Mouse (Mus musculus): ENCODE data around the gene Olfr1046. TPM values are rescaled to one million over a fixed set of nuclear protein-coding genes. Genes with fewer than 3 reads are reported as not detected.
"Not testable (repeated sequence)": the region's sequence is repeated elsewhere in the genome, so short reads cannot be mapped to it uniquely, and the experiment has no call there.

Gene Olfr1046
- total RNA-seq (2012; rRNA removed) (not detected in 2 replicates), polyA plus RNA-seq (2012; ENCODE audit: insufficient read depth in 1 of 2, insufficient read length in 2 of 2, low read depth in 1 of 2, low replicate concordance in 2 of 2, missing spikeins in 1 of 2) (not detected)

DNA sequence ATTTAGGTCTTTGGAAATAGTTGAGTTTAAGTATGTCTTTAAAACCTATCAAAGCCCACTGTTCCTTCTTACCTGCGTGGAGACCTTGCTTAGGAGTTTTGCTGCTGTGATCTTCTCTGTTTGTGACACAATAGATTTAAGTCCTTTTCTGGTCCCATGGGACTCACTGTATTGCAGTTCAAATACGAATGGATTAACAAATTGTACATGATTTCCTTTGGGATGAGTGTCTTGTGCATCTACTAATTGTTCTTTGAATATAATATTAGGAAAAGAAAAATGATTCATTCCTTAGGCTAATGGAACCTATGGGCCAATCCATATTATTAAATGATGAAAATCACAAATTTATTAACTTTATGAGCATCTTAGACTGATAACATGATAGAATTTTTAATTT is at the start of gene Olfr1046:
TSS of gene Olfr1046 (minus strand) at position 101 of the 400 bp plus-strand sequence.
- Histone ChIP-seq H3K27ac (ENCODE audit: control insufficient read depth, low read depth, low read length) (no peak within 1 kb of the TSS), H3K4me1 (ENCODE audit: control insufficient read depth in 1 of 2, insufficient read depth in 2 of 2, low read length in 2 of 2) (no peaks in the 10 kb centered on the region), H3K79me2 (ENCODE audit: control insufficient read depth, insufficient read depth, low read length, poor library complexity) (no peaks in the 10 kb centered on the region), H3K4me3 (ENCODE audit: control insufficient read depth in 1 of 2, insufficient read depth in 1 of 2, low read depth in 2 of 2, low read length in 2 of 2) (no peak within 1 kb of the TSS), H3K9me3 (replicated peaks; ENCODE audit: insufficient read depth, low read length) (no peaks in the 10 kb centered on the region), H3K9ac (ENCODE audit: control insufficient read depth, low read depth, low read length, poor library complexity, severe bottlenecking) (no peak within 1 kb of the TSS), H3K36me3 (ENCODE audit: control insufficient read depth in 1 of 2, insufficient read depth in 2 of 2, low read length in 2 of 2) (no peaks in the 10 kb centered on the region), H3K27me3 (ENCODE audit: control insufficient read depth in 1 of 2, insufficient read depth in 2 of 2, low read length in 2 of 2) (no peaks in the 10 kb centered on the region)
- DNase-seq (ENCODE audit: low read depth, low spot score) = no peak
- TF ChIP-seq TBP (IDR thresholded peaks at IDR 0.05; ENCODE audit: low read depth, low read length) = no peak
- no peak for TF ChIP-seq MAFK (IDR thresholded peaks at IDR 0.05; ENCODE audit: borderline replicate concordance, low read depth, low read length)
- no peak for TF ChIP-seq POLR2AphosphoS2 (IDR thresholded peaks at IDR 0.05; ENCODE audit: low read length)
- TF ChIP-seq SMC3 (IDR thresholded peaks at IDR 0.05; ENCODE audit: low read depth, low read length) = no peak
- no peak for TF ChIP-seq MAZ (IDR thresholded peaks at IDR 0.05; ENCODE audit: low read depth, low read length)
- TF ChIP-seq MYC (IDR thresholded peaks at IDR 0.05; ENCODE audit: low read depth, low read length) = no peak
- no peak for TF ChIP-seq MYB (IDR thresholded peaks at IDR 0.05; ENCODE audit: low read depth, low read length)
- no peak for TF ChIP-seq USF1 (IDR thresholded peaks at IDR 0.05; ENCODE audit: low read depth, low read length)
- TF ChIP-seq CHD1 (IDR thresholded peaks at IDR 0.05; ENCODE audit: low read depth, low read length) = no peak
- TF ChIP-seq RCOR1 (IDR thresholded peaks at IDR 0.05; ENCODE audit: low read depth, low read length) = no peak
- no peak for TF ChIP-seq GABPA (IDR thresholded peaks at IDR 0.05; ENCODE audit: low read depth, low read length)
- TF ChIP-seq ZMIZ1 (IDR thresholded peaks at IDR 0.05; ENCODE audit: low read depth, low read length) = no peak
- TF ChIP-seq MXI1 (IDR thresholded peaks at IDR 0.05; ENCODE audit: low read depth, low read length) = no peak
- TF ChIP-seq RAD21 (IDR thresholded peaks at IDR 0.05; ENCODE audit: low read depth, low read length) = no peak
- no peak for TF ChIP-seq GATA1 (IDR thresholded peaks at IDR 0.05; ENCODE audit: low read depth, low read length)
- no peak for TF ChIP-seq EP300 (IDR thresholded peaks at IDR 0.05; ENCODE audit: low read depth in 1 of 2, low read length in 2 of 2)

DNA sequence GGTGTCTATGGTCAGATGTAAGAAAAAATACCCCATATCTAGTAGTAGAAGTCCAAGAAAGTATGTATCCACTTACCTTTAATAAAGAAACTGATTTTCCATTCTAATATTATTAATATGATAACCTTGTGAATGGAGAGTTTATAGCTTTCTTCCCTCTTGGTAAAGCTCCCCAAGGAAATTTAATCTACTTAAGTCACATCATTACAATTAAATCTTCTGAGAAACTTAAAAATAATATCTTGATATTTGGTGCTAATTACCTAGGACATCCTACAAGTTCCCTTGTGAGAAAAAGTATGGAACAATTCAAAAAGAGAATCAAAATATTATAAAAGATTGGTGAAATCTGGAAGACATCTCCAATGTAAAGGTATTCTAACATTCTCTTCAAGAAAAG is 39.1 kb upstream of the Olfr1046 start, which contains the start of gene Olfr1049:
TSS of gene Olfr1049 (minus strand) at position 101 of the 400 bp plus-strand sequence.
- not testable (repeated sequence) for H3K36me3 ChIP-seq (ENCODE audit: control insufficient read depth in 1 of 2, insufficient read depth in 2 of 2, low read length in 2 of 2); H3K27me3 ChIP-seq (ENCODE audit: control insufficient read depth in 1 of 2, insufficient read depth in 2 of 2, low read length in 2 of 2); H3K4me1 ChIP-seq (ENCODE audit: control insufficient read depth in 1 of 2, insufficient read depth in 2 of 2, low read length in 2 of 2); H3K79me2 ChIP-seq (ENCODE audit: control insufficient read depth, insufficient read depth, low read length, poor library complexity); H3K9ac ChIP-seq (ENCODE audit: control insufficient read depth, low read depth, low read length, poor library complexity, severe bottlenecking); H3K9me3 ChIP-seq (replicated peaks; ENCODE audit: insufficient read depth, low read length); H3K27ac ChIP-seq (ENCODE audit: control insufficient read depth, low read depth, low read length); H3K4me3 ChIP-seq (ENCODE audit: control insufficient read depth in 1 of 2, insufficient read depth in 1 of 2, low read depth in 2 of 2, low read length in 2 of 2); DNase-seq (ENCODE audit: low read depth, low spot score)

DNA sequence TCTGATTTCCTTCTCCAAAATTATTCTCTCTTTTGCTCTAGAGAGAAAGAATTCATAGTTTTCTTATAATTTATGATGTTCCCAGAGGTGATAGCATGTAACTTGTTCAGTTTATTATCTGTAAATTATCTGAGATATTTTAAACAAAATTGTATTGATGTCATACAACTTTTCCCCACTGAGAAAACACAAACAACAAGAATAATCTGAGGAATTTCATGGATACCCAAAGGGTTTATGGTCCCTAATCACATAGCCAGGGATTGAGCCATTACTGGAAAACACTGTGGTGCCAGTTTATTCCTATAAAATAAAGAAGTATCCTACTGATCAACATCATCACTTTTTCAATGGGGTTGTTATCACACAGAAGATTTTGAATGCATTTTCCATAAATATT is 21.1 kb upstream of the Olfr1046 start, which contains the start of gene Olfr1048:
TSS of gene Olfr1048 (minus strand) at position 101 of the 400 bp plus-strand sequence.
- Histone ChIP-seq H3K9ac (ENCODE audit: control insufficient read depth, low read depth, low read length, poor library complexity, severe bottlenecking) (no peak within 1 kb of the TSS), H3K27me3 (ENCODE audit: control insufficient read depth in 1 of 2, insufficient read depth in 2 of 2, low read length in 2 of 2) (no peaks in the 10 kb centered on the region), H3K27ac (ENCODE audit: control insufficient read depth, low read depth, low read length) (no peak within 1 kb of the TSS), H3K79me2 (ENCODE audit: control insufficient read depth, insufficient read depth, low read length, poor library complexity) (no peaks in the 10 kb centered on the region), H3K36me3 (ENCODE audit: control insufficient read depth in 1 of 2, insufficient read depth in 2 of 2, low read length in 2 of 2) (no peaks in the 10 kb centered on the region), H3K4me1 (ENCODE audit: control insufficient read depth in 1 of 2, insufficient read depth in 2 of 2, low read length in 2 of 2) (no peaks in the 10 kb centered on the region), H3K4me3 (ENCODE audit: control insufficient read depth in 1 of 2, insufficient read depth in 1 of 2, low read depth in 2 of 2, low read length in 2 of 2) (no peak within 1 kb of the TSS), H3K9me3 (replicated peaks; ENCODE audit: insufficient read depth, low read length) (no peaks in the 10 kb centered on the region)
- no peak for TF ChIP-seq MEF2A (IDR thresholded peaks at IDR 0.05; ENCODE audit: extremely low read depth, insufficient replicate concordance, low read depth, low read length, poor library complexity, severe bottlenecking)
- TF ChIP-seq ETS1 (IDR thresholded peaks at IDR 0.05; ENCODE audit: low read depth, low read length) = no peak
- no peak for TF ChIP-seq USF1 (IDR thresholded peaks at IDR 0.05; ENCODE audit: low read depth, low read length)
- no peak for TF ChIP-seq MAZ (IDR thresholded peaks at IDR 0.05; ENCODE audit: low read depth, low read length)
- no peak for TF ChIP-seq CHD1 (IDR thresholded peaks at IDR 0.05; ENCODE audit: low read depth, low read length)
- no peak for DNase-seq (ENCODE audit: low read depth, low spot score)
